Mouse (Mus musculus) hindbrain, embryonic 11.5 days (tissue): ENCODE data around the gene Camsap2. TPM values are rescaled to one million over a fixed set of nuclear protein-coding genes. Genes with fewer than 3 reads are reported as not detected.

Source experiments
- ATAC-seq: fragments of 200-750 bp; cut with Nextera tagmentation; 2 replicates; pipeline ENCODE4 v1.8.0; 2017; ENCODE audit warnings: mild to moderate bottlenecking, moderate TSS enrichment, moderate library complexity; ENCODE audit not compliant: low FRiP score
- DNase-seq: peaks from one replicate; pipeline ENCODE4 v3.0.0-alpha.2; 2015; ENCODE audit warnings: low spot score
- H3K27ac ChIP-seq: fragments of 300-500 bp; sonication (generic); 2 replicates; pipeline ENCODE4 v1.5.1; 2014; ENCODE audit warnings: mild to moderate bottlenecking, low read depth, low read length
- H3K27me3 ChIP-seq: fragments of 300-500 bp; sonication (generic); 2 replicates; pipeline ENCODE4 v1.6.1; 2014; ENCODE audit warnings: mild to moderate bottlenecking, low read length, moderate library complexity, mixed read lengths; ENCODE audit not compliant: control insufficient read depth, insufficient read depth
- H3K36me3 ChIP-seq: fragments of 300-500 bp; sonication (generic); 2 replicates; pipeline ENCODE4 v1.6.1; 2014; ENCODE audit warnings: mild to moderate bottlenecking, low read length, moderate library complexity, mixed read lengths; ENCODE audit not compliant: control insufficient read depth, insufficient read depth
- H3K4me1 ChIP-seq: fragments of 300-500 bp; sonication (generic); replicated peaks from 2 replicates; pipeline ENCODE4 v1.6.1; 2014; ENCODE audit warnings: low read length, mixed read lengths; ENCODE audit not compliant: control insufficient read depth, insufficient read depth
- H3K4me2 ChIP-seq: fragments of 300-500 bp; sonication (generic); replicated peaks from 2 replicates; pipeline ENCODE4 v1.6.1; 2014; ENCODE audit warnings: mild to moderate bottlenecking, low read depth, low read length
- H3K4me3 ChIP-seq: fragments of 300-500 bp; sonication (generic); 2 replicates; pipeline ENCODE4 v1.5.1; 2014; ENCODE audit warnings: low read depth, low read length
- H3K9ac ChIP-seq: fragments of 300-500 bp; sonication (generic); 2 replicates; pipeline ENCODE4 v1.6.1; 2014; ENCODE audit warnings: low read depth, low read length
- H3K9me3 ChIP-seq: fragments of 300-500 bp; sonication (generic); 2 replicates; pipeline ENCODE4 v1.6.1; 2016; ENCODE audit warnings: low read length; ENCODE audit not compliant: control insufficient read depth
- WGBS: fragments of 180-500 bp; shearing (Covaris S2); extraction: QIAGEN DNeasy Blood & Tissue Kit; methylation state at CpG from one replicate; pipeline ENCODE4 v1.1.7; 2014; 5-methylcytosine and 5-hydroxymethylcytosine counted together
- polyA plus RNA-seq: library from polyadenylated mRNA; unstranded; fragments of >200 nt; fragmentation: Nextera tagmentation; extraction: Ambion mirVana; gene quantifications from 2 replicates; pipeline ENCODE4 v1.2.1, GENCODE M21; 2014

The Camsap2 gene
- polyA plus RNA-seq, 1 experiment from 2014 or later = 40.1 TPM

GRCm38 (mm10) chr1:136220037-136220871, 125.7 kb downstream of the Camsap2 start:
- H3K36me3 ChIP-seq = no peaks in the 10 kb centered on the region; the same call in none of the 2 replicates
- no peak overlapping the region for H3K27ac ChIP-seq
- no peaks in the 10 kb centered on the region; the same call in 1 of the 2 replicates for H3K4me1 ChIP-seq
- DNase-seq (no peak), ATAC-seq (no peak)
- H3K4me3 ChIP-seq = no peak overlapping the region
- H3K9me3 ChIP-seq = no peaks in the 10 kb centered on the region
- no peak overlapping the region for H3K9ac ChIP-seq
- no peaks in the 10 kb centered on the region for H3K27me3 ChIP-seq
- WGBS = 94% methylated on average over 10 of the region's 10 CpGs
- H3K4me2 ChIP-seq = no peak overlapping the region

Other genes with a start within 250 kb of the Camsap2 start
- gene Kif21b, start 214.7 kb downstream of the Camsap2 start, polyA plus RNA-seq = 17.7 and 24.4 TPM in 2 replicates
- 0.25 and 0.32 TPM in 2 replicates for gene Mroh3, start 133.3 kb downstream of the Camsap2 start, polyA plus RNA-seq
- 13.9 and 14.3 TPM in 2 replicates for gene Inava, start 111.8 kb downstream of the Camsap2 start, polyA plus RNA-seq
- not detected in 2 replicates for gene Gpr25, start 85.2 kb downstream of the Camsap2 start, polyA plus RNA-seq
- 18.0 and 20.3 TPM in 2 replicates for gene Ddx59, start 69.2 kb upstream of the Camsap2 start, polyA plus RNA-seq
- 8.1 and 11.7 TPM in 2 replicates for gene Kif14, start 120.2 kb upstream of the Camsap2 start, polyA plus RNA-seq